In genomic region chr12:77000705-77001284, GRCm38 (mm10) we compare ENCODE assay signal across 8 mouse cellular contexts. TPM values are rescaled to one million over a fixed set of nuclear protein-coding genes. Genes with fewer than 3 reads are reported as not detected.
A peak's percentile ranks its signal among the peaks of the same experiment; 100 is the strongest.
DNase-seq lines count a peak whose midpoint lies in the region; ATAC-seq and TF ChIP-seq lines count a peak whose summit lies in the region.

No protein-coding gene starts in this region.

- H3K9ac ChIP-seq in kidney, embryonic 16.5 days (replicated peaks; ENCODE audit: low read length) = no peak overlapping the region
- H3K9ac ChIP-seq in stomach, postnatal 0 days (ENCODE audit: low read length) = no peak overlapping the region

- TF ChIP-seq CTCF in Patski (IDR thresholded peaks at IDR 0.05) = peak; percentile 45
- TF ChIP-seq CTCF in stomach, postnatal 0 days (IDR thresholded peaks at IDR 0.05; ENCODE audit: low read depth) = peak; percentile 64

- CTCF ChIA-PET in Patski (lab: Charles Lee) = interaction anchor here (0.7 to 1.9 kb wide), 9 partner anchors 9 to 782 kb away, joined by 3 to 7 read pairs (median 5); no protein-coding TSS in a partner anchor

- POLR2A ChIA-PET in Patski (lab: Charles Lee) = interaction anchor here (0.6 kb wide), 1 partner anchor 202 kb away, joined by 7 read pairs; no protein-coding TSS in a partner anchor

- in situ Hi-C loops in Patski (cut with MboI; ENCODE audit: low pct_unique_long_range_greater_than_20kb) = loop anchor here (5.0 to 10.0 kb wide), 3 partner anchors 237 to 1084 kb away; partner anchors contain the start of gene Fut8

- H3K27ac ChIP-seq in kidney, embryonic 16.5 days (ENCODE audit: low read length) = no peak overlapping the region
- no peak overlapping the region for H3K27ac ChIP-seq in stomach, postnatal 0 days (replicated peaks)

- no peak for ATAC-seq in Patski
- peak; percentile 84 for ATAC-seq in kidney, embryonic 16.5 days (ENCODE audit: low FRiP score, low TSS enrichment)
- ATAC-seq in megakaryocyte progenitor cell, adult 5-6 weeks (replicated peaks; ENCODE audit: poor library complexity) = 0 out of 2 replicates have a peak, but pooled peaks have one; percentile 21
- peak; percentile 51; the same call in 1 of the 2 replicates for ATAC-seq in stomach, postnatal 0 days (ENCODE audit: low FRiP score, low TSS enrichment)
- no peak for ATAC-seq in granulocyte monocyte progenitor cell, adult 5-6 weeks (replicated peaks; ENCODE audit: poor library complexity, severe bottlenecking)

- 13% methylated on average over 6 of the region's 6 CpGs for WGBS in kidney, embryonic 16.5 days
- 27% methylated on average over 6 of the region's 6 CpGs for WGBS in stomach, postnatal 0 days

- intact Hi-C loops in gastrocnemius, postnatal 14 days (cut with DNase I; ENCODE audit: low total_unique reads) = loop anchor here (2.0 to 5.0 kb wide), 2 partner anchors 567 to 670 kb away; no protein-coding TSS in a partner anchor

- H3K36me3 ChIP-seq in kidney, embryonic 16.5 days (ENCODE audit: insufficient read depth, low read length) = no peaks in the 10 kb centered on the region
- H3K36me3 ChIP-seq in stomach, postnatal 0 days (ENCODE audit: control insufficient read depth, insufficient read depth, low read length) = no peaks in the 10 kb centered on the region

- TF ChIP-seq EP300 in stomach, postnatal 0 days (optimal IDR thresholded peaks at IDR 0.05) = no peak

- H3K27me3 ChIP-seq in Patski = no peaks in the 10 kb centered on the region
- 0 out of 2 replicates have a peak, but pooled peaks cover 3% of the 10 kb centered on the region for H3K27me3 ChIP-seq in kidney, embryonic 16.5 days (ENCODE audit: insufficient read depth, low read length)
- no peaks in the 10 kb centered on the region for H3K27me3 ChIP-seq in stomach, postnatal 0 days (ENCODE audit: control insufficient read depth, insufficient read depth, low read length)

- peaks cover 5% of the 10 kb centered on the region; the same call in 1 of the 2 replicates for H3K4me1 ChIP-seq in kidney, embryonic 16.5 days (ENCODE audit: insufficient read depth, low read length)
- no peaks in the 10 kb centered on the region for H3K4me1 ChIP-seq in stomach, postnatal 0 days (replicated peaks; ENCODE audit: control insufficient read depth, insufficient read depth)

- DNase-seq in Patski (ENCODE audit: low read depth, low spot score) = no peak
- DNase-seq in cerebellum, adult 8-10 months = peak; percentile 61
- DNase-seq in gastrocnemius, postnatal 14 days = peak; percentile 64
- peak; percentile 61 for DNase-seq in stomach, postnatal 0 days (ENCODE audit: low spot score)
- DNase-seq in thymus, adult 18-20 months = no peak

- no peak overlapping the region for H3K4me3 ChIP-seq in kidney, embryonic 16.5 days (ENCODE audit: low read length)
- no peak overlapping the region for H3K4me3 ChIP-seq in stomach, postnatal 0 days (ENCODE audit: low read depth, low read length)

- no peak overlapping the region for H3K4me2 ChIP-seq in kidney, embryonic 16.5 days (replicated peaks; ENCODE audit: low read depth, low read length)
- no peak overlapping the region for H3K4me2 ChIP-seq in stomach, postnatal 0 days (replicated peaks; ENCODE audit: low read depth)

- no peaks in the 10 kb centered on the region for H3K9me3 ChIP-seq in kidney, embryonic 16.5 days (ENCODE audit: low read length)
- H3K9me3 ChIP-seq in stomach, postnatal 0 days (ENCODE audit: control insufficient read depth, low read length) = no peaks in the 10 kb centered on the region

RNA-seq across cellular contexts. Expression of gene Max, which starts 38.8 kb away (rescaled TPM):
- polyA plus RNA-seq in Patski (2021) = 64.4 TPM
- 10 to 100 TPM; 26.4 to 35.6 TPM for total RNA-seq in gastrocnemius, postnatal 14 days (2021)
- polyA plus RNA-seq in kidney, embryonic 16.5 days (2015; fragmentation: Nextera tagmentation; extraction: Ambion mirVana) = 16.3 and 17.3 TPM in 2 replicates
- total RNA-seq in megakaryocyte progenitor cell, adult 5-6 weeks (2015) = 114 and 116 TPM in 2 replicates
- 100 and 122 TPM in 2 replicates for total RNA-seq in megakaryocyte progenitor cell, adult 5-6 weeks (2017)
- polyA plus RNA-seq in stomach, postnatal 0 days (2015; fragmentation: Nextera tagmentation; extraction: Ambion mirVana) = 11.4 TPM in 2 replicates
- 99.0 and 109 TPM in 2 replicates for total RNA-seq in granulocyte monocyte progenitor cell, adult 5-6 weeks (2014; fragmentation: Nextera tagmentation)
- 99.5 and 108 TPM in 2 replicates for total RNA-seq in granulocyte monocyte progenitor cell, adult 5-6 weeks (2017)

Comparison
In these comparisons a context has a peak if more than half of its experiments do, and no peak if none do; other contexts are left out.
1. ATAC-seq: peak in kidney, embryonic 16.5 days (single experiment), megakaryocyte progenitor cell, adult 5-6 weeks (single experiment) and stomach, postnatal 0 days (single experiment); none in Patski (single experiment) and granulocyte monocyte progenitor cell, adult 5-6 weeks (single experiment).
2. DNase-seq: peak in cerebellum, adult 8-10 months (single experiment), gastrocnemius, postnatal 14 days (single experiment) and stomach, postnatal 0 days (single experiment); none in Patski (single experiment) and thymus, adult 18-20 months (0 of 2).